Mouse (Mus musculus) ZHBTc4 (cell line): Measurements from ENCODE around the gene Olfr49.

Source experiments
- DNase-seq: peaks from one replicate; pipeline ENCODE4 v3.0.0-alpha.2; 2011; ENCODE audit warnings: low read depth, low spot score

Olfr49 gene

DNA sequence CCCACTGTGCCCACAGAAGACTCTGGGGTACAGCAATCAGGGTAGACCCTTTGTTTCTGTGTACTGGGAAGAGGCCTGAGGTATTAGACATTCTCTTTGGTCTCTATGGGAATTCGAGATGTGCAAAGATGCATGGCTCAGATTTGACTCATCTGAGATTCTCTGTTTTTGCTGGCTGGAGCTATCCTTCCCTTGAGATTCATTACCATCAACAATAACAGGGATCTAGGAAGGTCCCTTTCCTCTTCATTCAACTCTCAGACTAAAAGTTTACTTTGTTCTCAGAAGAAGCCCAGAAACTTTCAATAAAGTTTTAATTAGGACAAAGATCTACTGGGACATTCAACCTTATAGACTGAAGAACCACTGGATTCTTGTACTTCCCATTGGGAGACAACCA, at the start of gene Olfr49:
Gene Olfr49 (minus strand): TSS at position 101 of the 400 bp plus-strand sequence.
- no peak for DNase-seq

DNA sequence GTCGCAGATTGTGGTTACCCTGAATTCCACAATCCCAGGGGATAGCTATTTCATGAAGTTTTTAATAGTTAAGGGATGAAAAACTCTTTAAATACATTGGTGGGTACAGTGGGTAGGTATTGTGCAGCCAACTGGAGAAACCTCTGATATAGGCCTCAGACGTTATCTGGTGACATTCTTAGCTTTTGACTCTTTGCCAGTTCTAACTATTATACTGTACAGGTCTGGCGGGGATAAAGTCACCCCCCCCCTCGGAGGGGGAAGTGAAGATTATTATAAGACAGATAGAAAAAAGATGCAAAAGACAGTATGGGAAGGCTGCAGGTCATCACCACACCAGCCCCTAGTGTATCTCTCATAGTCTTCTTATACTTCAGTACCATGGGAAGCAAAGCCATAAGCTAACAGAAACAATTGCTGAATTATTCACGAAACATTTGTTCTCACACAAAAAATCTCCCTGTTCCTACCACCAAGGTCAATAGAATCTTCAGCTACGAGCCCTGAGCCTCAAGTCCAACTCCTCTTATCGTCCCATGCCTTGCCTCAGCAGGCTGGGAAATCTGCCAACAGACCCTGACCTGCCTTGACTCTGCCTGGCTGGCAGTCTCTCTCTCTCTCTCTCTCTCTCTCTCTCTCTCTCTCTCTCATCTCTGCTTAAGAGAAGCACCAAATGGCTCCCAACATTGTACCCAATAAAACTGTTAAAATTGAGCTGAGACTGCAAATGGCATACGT, 48.9 kb upstream of the Olfr49 start:
- DNase-seq, result no peak

DNA sequence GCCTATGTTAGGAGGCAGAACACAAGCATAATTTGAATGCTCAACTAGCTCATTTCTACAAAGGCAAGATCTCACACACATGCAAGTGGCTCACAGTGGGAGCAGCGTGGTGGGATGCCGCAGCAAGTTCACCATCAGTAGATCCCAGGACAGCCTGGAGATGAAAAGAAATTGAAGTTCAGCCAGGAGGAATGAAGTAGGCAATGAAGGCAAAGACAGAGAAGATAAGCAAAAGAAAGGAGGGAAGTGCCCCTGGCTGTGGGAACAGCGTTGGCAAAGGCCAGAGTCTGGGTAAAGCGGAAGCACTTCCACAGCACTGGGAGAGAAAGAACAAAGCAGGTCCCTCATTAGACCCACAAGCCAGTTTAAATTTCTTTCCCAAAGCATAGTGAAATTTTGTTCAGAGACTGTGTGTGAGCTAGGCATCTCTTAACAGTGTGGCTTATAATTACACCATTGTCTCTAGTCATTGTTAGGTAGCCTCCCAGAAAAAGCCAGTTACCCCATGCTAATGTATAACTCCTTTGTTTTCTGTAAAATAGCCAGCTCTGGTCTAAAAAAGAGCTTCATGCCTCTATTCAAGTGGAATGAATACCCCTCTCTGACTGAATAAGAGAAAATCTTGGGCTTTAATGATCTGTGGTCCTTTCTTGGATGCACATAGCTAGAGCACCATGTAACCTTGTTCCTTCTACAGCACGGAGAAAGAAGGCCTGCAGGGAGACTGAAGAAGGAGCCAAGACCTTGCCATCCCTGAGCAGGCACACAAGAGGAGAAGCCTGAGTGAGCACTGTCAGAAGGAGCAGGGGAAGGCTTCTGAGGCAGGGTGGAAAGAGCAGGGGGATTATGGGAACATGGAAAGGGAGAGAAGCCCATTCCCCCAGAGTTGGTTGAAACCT, 47.7 kb upstream of the Olfr49 start:
- DNase-seq, result no peak

DNA sequence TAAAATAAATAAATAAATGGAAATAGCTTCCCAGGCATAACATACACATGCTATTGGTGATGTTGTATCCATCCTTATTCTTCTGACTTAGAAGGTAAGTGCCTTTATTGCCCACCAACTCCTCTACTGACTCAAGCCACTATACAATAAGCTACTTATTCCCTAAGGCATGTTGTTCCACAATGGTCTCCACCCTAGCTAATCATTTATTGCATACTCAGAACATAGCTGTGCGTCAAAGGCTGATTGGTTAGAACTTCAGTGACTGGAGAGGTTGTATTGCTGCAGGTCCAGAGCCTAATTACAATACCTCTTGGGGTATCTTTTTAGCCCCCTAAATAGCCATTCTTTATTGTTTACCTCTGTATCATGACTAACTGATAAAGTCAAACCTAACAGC, 46.4 kb upstream of the Olfr49 start:
- DNase-seq, result no peak

DNA sequence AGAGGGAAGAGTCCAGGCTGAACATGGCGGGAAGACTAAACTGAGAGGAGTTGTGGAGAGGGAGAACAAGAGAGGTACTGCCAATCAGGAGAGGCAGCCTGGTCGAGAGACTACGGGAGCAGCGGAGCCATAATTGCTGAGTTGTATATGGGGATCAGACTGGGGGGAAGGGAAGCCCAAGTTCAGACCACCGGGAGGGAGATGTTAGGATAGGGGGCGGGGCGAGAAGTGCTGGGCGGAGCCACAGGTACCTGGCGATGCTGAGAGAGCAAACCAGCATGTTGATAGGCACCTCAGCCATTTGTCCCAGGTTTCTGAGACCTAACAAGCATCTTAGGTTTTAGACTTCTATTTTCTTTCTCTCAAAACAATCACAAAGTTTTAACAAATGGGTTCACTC, 44.5 kb upstream of the Olfr49 start:
- DNase-seq, result peak; percentile 70

DNA sequence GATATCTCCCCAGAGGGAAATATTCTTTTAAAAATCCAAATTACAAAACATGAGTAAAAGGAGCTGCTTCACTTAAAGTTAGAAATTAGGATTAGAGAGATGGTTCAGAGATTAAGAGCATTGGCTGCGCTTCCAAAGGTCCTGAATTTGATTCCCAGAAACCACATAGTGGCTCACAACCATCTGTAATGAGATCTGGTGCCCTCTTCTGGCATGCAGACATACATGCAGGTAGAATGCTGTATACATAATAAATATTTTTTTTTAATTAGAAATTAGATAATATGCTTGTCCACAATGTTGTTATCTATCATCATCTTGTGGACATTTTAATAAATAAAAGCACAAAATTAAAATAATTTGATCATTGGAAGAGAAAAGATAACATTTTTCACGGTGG, 43.8 kb upstream of the Olfr49 start:
- DNase-seq, result no peak

DNA sequence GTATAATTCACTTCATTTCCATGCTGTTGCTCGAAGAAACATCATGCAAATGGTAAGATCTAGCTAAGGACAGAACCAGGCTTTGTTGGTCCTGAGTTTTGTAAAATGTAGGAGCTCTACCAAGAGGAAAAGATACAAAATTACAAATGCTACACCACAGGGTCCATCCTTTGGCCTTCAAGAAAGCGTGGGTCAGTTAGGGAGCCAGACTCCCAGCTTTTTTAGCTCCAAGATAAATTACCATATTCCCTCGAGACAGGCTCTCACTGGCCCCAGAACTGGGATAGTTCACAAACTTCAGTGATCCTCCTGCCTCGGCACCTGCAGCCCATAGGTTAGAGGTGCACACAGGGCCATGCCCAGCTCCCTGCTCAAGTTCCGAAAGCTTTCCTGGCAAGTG, 39.7 kb upstream of the Olfr49 start:
- DNase-seq, result no peak

DNA sequence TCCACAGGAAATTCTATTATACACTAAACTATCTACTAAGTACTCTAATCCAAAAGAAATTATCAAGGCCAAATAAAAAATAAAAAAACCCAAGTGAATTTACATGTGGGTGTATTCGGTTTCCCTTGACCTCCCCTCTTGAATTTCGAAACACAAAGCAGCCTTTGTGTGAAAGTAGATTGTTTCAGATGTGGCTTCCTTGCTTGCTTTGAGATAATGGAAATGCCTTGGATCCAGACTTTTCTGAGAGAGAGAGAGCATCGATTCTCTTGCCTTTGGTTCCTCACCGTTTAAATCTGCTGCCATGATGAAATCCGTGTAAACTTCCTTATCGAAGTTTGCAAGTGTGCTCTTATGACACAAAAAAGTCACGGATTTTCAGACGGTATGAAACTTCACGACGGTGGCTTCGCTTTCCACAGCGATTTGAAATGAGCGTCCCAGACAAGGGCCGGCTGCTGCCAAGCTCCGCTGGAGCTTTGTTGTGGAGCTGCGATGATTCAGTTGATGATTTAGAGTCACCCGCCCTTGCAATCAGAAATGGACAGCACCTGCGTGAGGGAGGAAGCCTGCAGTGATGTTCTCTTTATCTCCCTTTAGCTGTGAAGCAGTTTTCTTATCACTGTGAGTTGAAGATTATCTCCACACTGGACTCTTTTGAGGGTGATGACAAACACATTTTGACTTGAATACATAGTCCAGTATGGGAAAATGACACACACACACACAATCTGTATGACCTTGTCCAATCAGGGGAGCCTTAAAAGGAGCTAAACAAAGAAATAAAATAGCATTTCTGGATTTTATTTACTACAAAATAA, 37.0 kb upstream of the Olfr49 start:
- peak; percentile 47 for DNase-seq

DNA sequence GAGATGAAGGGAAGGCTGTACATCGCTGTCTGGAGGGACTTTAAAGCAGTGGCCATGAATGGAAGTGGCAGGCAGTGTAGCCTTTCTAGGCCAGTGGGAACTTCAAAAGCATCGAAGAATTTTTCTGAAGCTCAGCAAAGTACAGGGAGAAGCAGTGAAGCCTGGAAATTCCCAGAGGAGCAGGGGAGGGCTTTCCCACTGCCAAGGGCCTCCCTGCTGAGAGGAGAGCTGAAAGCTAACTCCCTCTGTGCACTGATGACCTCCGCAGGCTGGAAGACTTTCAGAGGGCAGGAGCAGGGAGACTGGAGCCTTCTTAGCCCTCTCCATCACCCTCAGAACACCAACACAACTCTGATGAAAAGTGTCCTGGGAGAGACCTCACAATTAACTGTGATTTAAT, 27.0 kb upstream of the Olfr49 start:
- DNase-seq, result peak; percentile 25

DNA sequence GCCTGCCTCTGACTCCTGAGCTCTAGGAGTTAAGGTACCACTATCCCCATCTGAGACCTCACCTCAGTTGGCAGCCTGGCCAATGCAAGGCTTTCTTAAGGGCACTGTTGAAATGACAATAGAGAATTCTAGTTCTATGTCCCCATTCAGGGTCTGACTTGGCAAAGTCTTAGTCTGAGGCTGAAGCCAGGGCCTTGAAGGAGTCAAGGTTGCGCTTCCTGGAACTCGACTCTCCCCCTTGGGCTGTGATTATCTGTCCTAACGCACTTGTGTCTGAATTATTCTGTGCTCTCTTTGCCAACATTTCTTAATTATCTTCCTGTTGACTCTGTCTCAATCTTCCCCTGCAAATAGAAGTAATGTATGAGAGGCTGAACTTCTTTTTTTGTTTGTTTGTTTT, 15.9 kb upstream of the Olfr49 start:
- no peak for DNase-seq

DNA sequence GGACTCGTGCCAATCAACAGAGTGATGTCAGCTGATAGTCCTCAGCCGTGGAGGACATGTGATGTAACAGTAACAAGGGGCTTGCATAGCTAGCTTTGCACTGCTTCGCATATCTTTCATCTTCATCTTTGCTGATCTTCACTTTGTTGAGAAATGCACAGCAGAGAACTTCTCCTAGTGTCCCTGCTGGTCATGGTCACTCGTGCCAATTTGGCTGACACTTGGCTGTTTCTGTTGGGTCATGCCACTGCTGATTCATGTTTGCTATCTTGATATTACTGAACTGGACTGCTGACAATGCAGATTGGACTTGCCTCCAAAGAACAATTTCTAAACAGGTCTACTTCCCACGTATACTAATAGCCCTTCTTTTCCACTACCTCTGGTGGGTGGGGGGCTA, 15.4 kb upstream of the Olfr49 start:
- no peak for DNase-seq

DNA sequence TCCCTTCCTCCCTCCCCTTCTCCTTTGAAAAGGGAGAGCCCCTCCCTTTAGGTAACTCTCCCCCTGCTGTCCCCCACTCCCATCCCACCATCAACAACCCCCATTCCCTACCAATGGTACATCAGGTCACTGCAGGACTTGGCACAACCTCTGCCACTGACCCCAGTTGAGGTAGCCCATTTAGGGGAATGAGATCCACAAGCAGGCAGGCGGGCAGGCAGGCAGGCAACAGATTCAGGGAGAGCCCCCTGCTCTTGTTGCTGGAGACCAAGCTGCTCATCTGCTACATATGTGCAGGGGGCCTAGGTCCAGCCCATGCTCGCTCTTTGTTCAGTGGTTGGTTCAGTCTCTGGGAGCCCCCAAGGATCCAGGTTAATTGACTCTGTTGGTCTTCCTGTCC, 8.3 kb downstream of the Olfr49 start:
- DNase-seq, result no peak

DNA sequence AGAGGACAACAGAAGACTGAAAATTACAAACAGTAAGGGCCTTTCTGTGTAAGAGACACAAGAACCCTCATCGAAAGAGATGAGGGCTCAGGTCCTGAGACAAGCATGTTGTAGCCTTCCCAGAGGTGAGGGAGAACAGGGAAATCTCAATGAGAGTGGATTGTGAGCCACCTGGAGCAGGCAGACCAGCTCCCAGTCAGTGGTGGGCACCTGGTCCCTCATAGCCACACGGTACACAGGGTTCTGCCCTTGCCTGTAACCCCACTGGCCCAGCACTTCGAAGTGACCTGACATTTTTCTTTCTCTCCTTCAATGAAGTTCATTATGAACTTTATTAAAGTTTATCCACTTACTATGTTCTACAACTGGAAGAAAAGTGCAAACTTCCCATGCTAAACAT, 12.0 kb downstream of the Olfr49 start:
- DNase-seq, result no peak

DNA sequence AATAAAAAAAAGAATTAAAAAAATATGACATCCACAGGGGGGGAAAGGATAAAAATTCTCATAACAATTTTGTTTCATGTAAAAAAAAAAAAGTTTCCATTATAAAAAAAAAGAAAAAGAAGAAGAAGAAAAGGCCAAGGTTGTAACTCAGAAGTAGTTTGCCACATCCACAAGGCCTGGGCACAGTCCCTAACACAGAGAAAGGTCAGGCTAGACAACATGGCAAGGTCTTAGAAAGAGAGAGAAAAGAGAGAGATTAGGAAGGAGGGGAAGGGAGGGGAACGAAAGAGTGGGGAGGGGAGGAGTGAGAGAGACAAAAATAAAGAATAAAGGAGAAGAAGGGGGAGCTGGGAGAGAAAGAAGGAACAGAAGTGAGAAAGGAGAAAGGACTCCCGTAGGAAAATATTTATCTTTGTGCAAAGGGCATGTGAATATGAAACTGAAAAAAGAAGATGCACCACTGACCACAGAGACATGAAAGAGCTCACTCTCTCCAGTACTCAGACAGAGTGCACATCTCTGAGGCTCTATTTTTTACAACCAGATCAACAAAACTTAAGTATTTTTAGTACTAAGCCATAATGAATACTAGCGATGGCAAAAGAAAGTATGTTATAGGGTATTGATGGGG, 12.6 kb downstream of the Olfr49 start:
- no peak for DNase-seq

DNA sequence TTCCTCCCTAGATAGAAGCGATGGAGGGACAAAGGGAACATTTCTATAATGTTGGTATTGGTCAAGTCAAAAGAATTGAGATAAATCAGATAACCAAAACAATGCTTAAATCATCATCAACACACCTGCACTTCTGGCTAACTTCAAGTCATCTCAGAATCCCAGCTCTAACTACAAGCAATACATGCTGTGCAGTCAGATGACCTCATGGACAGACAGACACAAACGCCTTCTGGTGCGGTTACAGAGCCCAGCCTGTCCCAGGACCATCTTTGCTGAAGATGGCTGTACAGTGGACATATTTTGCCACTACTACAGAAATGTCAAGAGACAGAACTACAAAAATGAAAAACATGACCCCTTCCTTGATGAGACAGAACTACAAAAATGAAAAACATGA, 14.3 kb downstream of the Olfr49 start:
- DNase-seq, result no peak

DNA sequence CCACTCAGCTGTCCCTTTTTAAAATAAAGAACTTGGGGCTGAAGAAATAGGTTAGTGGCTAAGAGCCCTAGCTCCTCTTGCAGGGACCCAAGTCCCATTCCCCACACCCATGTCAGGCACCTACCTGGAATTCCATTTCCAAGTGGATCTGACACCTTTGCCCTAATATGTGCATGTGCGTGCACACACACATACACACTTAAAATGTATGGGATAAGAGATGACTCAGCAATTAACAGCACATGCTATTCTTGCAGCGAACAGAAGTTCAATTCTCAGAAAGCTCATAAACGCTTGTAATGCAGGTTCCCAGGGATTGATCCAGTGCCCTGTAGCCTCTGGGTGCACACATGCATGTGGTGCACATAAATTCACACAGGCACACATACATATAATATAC, 15.2 kb downstream of the Olfr49 start:
- no peak for DNase-seq

DNA sequence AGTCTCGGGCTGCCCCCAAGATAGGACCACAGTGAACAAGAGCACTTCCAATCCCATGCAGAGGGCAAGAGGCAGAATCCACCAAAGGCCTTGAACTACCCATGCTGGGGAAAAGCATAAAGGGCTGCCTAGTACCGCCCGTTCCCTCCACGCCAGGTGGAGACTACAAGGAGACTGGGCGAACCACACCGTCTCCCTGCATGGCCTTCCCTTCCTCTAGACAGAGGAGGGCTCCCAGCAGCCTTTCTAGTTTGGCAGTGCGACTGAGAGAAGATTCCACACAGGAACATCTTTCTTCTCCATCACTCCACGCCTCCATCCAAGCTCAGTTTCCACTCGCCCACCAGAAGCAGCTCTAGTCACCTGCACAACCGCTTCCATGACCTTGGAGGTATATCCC, 16.8 kb downstream of the Olfr49 start:
- DNase-seq, result no peak

DNA sequence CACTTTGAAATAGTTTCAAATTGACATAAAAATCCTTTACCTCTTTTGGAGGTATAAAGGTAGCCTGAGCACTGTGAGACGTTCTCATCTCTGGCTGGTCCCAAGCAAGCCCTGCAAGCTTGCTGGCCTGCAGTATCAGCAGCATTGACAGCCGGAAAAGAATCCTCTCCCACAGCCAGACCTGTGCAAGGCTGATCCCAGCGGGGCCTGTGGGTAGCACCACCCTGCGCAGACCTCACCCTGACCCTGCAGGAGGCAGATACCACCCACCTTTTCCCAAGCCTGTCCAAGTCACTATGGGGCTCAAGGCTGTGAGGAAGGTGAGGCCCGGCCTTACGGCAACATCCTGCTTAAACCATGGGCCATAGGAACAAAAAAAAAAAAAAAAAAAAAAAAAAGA, 18.8 kb downstream of the Olfr49 start:
- no peak for DNase-seq

DNA sequence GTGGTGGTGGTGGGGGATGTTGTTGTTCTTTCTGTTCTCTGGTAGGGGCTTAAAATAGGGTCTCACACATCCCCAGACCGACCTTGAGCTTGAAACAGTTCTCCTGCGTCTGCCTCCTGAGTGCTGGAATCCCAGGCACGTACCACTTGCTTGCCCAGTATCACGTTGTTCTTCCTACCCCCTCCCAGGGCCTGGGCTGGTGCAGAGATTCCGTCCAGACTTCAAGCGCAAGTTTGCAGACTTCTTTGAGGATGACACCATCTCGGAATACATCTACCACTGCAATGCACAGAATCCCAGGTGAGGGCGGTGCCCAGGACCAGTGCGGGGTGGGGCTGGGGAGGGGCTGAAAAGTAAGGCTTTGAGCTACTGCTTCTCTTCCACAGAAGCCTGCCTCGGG, 19.6 kb downstream of the Olfr49 start:
- no peak for DNase-seq

DNA sequence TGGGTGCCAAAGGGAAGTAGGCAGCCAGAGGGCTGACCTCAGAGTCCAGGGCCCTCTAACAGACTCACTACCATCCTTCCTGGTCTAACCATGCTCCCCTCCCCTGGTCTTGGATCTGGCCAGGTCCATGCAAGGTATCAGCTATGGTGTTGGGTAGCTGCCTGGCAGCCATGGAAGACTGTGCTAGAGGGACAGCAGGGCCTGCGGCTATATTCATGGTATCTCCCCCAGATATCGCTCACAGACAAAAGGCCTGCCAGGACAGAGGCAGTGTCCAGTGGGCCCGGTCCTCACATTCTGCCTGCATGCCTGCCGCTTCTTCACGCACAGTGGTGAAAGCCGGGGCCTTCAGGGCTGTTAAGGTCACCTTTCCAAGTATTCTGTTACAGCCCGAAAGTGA, 20.5 kb downstream of the Olfr49 start:
- no peak for DNase-seq

DNA sequence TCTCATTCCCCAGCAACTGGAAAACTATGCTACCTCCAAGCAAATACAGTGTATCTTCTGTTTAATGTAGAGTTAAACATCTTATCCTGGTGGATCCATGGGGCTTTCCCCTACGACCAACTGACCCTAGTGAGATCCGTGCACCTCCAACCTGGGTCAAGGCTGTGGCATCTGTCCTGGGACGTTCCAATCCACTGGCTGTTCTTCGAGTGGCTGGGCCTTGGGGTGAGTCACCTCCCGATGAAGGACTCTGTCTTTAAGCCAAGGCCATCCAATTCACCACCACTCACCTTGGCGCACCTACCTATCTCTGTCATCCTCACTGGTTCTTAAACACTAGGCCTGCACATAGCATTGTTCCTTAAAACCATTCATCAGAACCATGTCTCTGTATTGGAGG, 21.6 kb downstream of the Olfr49 start:
- DNase-seq, result no peak

DNA sequence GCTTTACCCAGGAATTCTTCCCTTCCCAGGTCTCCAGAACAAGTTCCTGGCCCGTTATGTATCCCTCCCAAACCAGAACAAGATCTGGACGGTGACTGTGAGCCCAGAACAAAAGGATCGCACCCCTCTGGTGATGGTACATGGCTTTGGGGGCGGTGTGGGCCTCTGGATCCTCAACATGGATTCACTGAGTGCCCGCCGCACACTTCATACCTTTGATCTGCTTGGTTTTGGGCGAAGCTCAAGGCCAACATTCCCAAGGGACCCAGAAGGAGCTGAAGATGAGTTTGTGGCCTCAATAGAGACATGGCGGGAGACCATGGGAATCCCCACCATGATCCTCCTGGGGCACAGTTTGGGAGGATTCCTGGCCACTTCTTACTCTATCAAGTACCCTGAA, 22.1 kb downstream of the Olfr49 start:
- no peak for DNase-seq
